Mouse (Mus musculus) liver, postnatal 0 days (tissue): ENCODE measurements around the gene Iqgap1.

ENCODE experiments used
- CTCF ChIP-seq: sonication (generic); IDR thresholded peaks from 2 replicates; pipeline ENCODE4 v1.5.1; 2016; ENCODE audit warnings: antibody characterized with exemption, low read depth
- EP300 ChIP-seq: IDR thresholded peaks from 2 replicates; pipeline ENCODE4 v1.6.1; 2016; ENCODE audit warnings: antibody characterized with exemption, low read depth, mild to moderate bottlenecking

DNA sequence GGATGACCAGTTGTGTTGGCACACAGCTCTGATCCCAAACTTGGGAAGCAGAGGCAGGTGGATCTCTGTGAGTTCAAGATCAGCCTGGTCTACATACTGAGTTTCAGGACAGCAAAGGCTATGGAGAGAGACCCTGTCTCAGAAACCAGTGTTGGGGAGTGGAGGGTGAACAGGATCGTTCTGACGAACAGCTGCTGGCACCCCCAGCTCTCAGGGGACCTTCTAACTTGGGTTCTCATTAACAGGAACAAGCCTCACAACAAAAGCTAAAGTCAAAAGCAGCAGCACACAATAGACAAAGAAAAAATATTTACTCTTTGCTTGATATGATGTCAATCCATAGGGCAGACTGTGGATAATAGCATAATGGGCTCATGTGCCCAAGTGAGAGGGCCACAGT, 55.3 kb downstream of the Iqgap1 start:
- TF ChIP-seq CTCF (no peak), EP300 (no peak)
